Mouse (Mus musculus): ENCODE measurements around the gene Gm20388.

GRCm38 (mm10) chr8:120686051-120686450 is 775.4 kb downstream of the Gm20388 start:
- TF ChIP-seq EP300 (IDR thresholded peaks at IDR 0.05; ENCODE audit: low read depth) = no peak
- TF ChIP-seq CTCF (IDR thresholded peaks at IDR 0.05; ENCODE audit: low read depth) = no peak
